Mouse (Mus musculus) myocyte (in vitro differentiated cells): ENCODE data around the gene Efcab11. TPM values are rescaled to one million over a fixed set of nuclear protein-coding genes. Genes with fewer than 3 reads are reported as not detected.

ENCODE experiments used
- H3K27me3 ChIP-seq: one replicate; pipeline ENCODE4 v1.6.1; 2011; ENCODE audit not compliant: control insufficient read depth, insufficient read depth, insufficient read length
- H3K36me3 ChIP-seq: one replicate; pipeline ENCODE4 v1.6.1; 2011; ENCODE audit not compliant: control insufficient read depth, insufficient read depth
- H3K4me2 ChIP-seq: one replicate; pipeline ENCODE4 v1.6.1; 2011; ENCODE audit warnings: low read depth, control low read depth
- H3K4me3 ChIP-seq: one replicate; pipeline ENCODE4 v1.5.1; 2011; ENCODE audit warnings: mild to moderate bottlenecking, control low read depth, moderate library complexity
- H3K79me2 ChIP-seq: one replicate; pipeline ENCODE4 v1.6.1; 2011; ENCODE audit not compliant: control insufficient read depth, insufficient read depth
- H3ac ChIP-seq: one replicate; pipeline ENCODE4 v1.6.1; 2011; ENCODE audit not compliant: control insufficient read depth, insufficient read length
- CEBPB ChIP-seq: IDR thresholded peaks from 2 replicates; pipeline ENCODE4 v1.6.1; 2011; ENCODE audit warnings: mild to moderate bottlenecking, moderate library complexity; ENCODE audit not compliant: poor library complexity, insufficient read depth, severe bottlenecking
- E2F4 ChIP-seq: IDR thresholded peaks from one replicate; pipeline ENCODE4 v1.6.1; 2011; ENCODE audit warnings: mild to moderate bottlenecking, control low read depth, moderate library complexity; ENCODE audit not compliant: insufficient read depth
- MAX ChIP-seq: IDR thresholded peaks from one replicate; pipeline ENCODE4 v1.6.1; 2011; ENCODE audit warnings: low read depth, mild to moderate bottlenecking, control low read depth
- MYOD1 ChIP-seq, 3 experiments: IDR thresholded peaks; one replicate each; pipeline ENCODE4 v1.6.1; 2011; ENCODE audit warnings: control low read depth in 2 of 3, low read depth in 2 of 3, mild to moderate bottlenecking in 2 of 3, moderate library complexity in 1 of 3; ENCODE audit not compliant: insufficient read length in 2 of 3, control insufficient read depth in 1 of 3
- MYOG ChIP-seq, 3 experiments: IDR thresholded peaks; one replicate each; pipeline ENCODE4 v1.6.1; 2011; ENCODE audit warnings: control low read depth in 2 of 3, low read depth in 2 of 3, mild to moderate bottlenecking in 2 of 3; ENCODE audit not compliant: insufficient read length in 2 of 3, control insufficient read depth in 1 of 3, insufficient read depth in 1 of 3
- POLR2A ChIP-seq: IDR thresholded peaks from one replicate; pipeline ENCODE4 v1.6.1; 2011; ENCODE audit warnings: low read depth, mild to moderate bottlenecking, control low read depth, moderate library complexity; ENCODE audit not compliant: insufficient read length
- POLR2AphosphoS2 ChIP-seq: IDR thresholded peaks from one replicate; pipeline ENCODE4 v1.6.1; 2011; ENCODE audit warnings: low read depth, control low read depth; ENCODE audit not compliant: insufficient read length
- REST ChIP-seq: IDR thresholded peaks from one replicate; pipeline ENCODE4 v1.6.1; 2011; ENCODE audit warnings: mild to moderate bottlenecking, control low read depth, moderate library complexity; ENCODE audit not compliant: insufficient read depth, insufficient read length
- SRF ChIP-seq: IDR thresholded peaks from one replicate; pipeline ENCODE4 v1.6.1; 2011; ENCODE audit warnings: low read depth; ENCODE audit not compliant: control insufficient read depth, insufficient read length
- TCF12 ChIP-seq: IDR thresholded peaks from one replicate; pipeline ENCODE4 v1.6.1; 2011; ENCODE audit warnings: mild to moderate bottlenecking, control low read depth; ENCODE audit not compliant: poor library complexity, insufficient read depth, severe bottlenecking
- TCF3 ChIP-seq: IDR thresholded peaks from one replicate; pipeline ENCODE4 v1.6.1; 2011; ENCODE audit warnings: low read depth, control low read depth; ENCODE audit not compliant: insufficient read length
- USF1 ChIP-seq: IDR thresholded peaks from one replicate; pipeline ENCODE4 v1.6.1; 2011; ENCODE audit warnings: low read depth, mild to moderate bottlenecking, control low read depth, moderate library complexity
- polyA plus RNA-seq: library from polyadenylated mRNA; unstranded; fragments of >200 nt; fragmentation: generic; extraction: Trizol; gene quantifications from one replicate; pipeline ENCODE4 v1.2.1, GENCODE M21; 2012; ENCODE audit warnings: missing spikeins

Gene Efcab11
- polyA plus RNA-seq, 1 experiment: 3.5 TPM

DNA sequence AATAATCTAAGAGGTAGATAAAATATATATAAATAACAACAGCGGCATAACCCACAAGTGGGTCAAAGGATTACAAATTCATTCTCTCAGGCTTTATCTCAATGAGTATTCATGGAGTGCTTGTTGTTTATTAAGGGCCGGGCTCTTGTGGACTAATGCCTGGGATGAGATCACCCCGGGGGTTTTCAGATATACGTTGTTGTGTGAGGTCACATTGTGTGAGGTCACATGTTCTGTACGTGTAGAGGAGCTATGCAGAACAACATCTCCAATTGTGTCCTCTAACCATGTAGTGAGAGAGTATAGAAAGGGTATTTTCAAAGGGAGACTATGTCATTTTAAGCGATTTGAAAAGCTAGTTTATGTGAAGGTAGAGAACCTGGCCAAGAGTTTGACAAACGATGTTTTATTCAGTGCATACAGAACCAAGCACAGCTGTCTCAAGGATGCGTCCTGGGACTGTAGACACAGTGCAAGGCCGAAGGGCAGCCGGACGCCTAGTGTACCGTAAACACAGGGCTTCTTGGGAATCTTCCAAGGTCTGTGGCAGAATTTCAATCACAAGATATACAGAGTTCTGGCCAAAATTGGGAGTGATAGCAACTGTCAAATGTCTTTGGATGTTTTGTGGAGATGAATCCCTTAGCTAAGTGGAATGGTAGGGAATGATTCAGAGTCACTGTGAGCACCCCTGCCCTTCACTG lies 212.9 kb downstream of the Efcab11 start:
- Histone ChIP-seq H3ac (no peak overlapping the region), H3K27me3 (no peaks in the 10 kb centered on the region), H3K36me3 (no peaks in the 10 kb centered on the region), H3K4me2 (no peak overlapping the region), H3K4me3 (no peak overlapping the region), H3K79me2 (no peaks in the 10 kb centered on the region)
- no peak for TF ChIP-seq USF1
- TF ChIP-seq TCF3: no peak
- no peak for TF ChIP-seq SRF
- TF ChIP-seq MYOG (IDR thresholded peaks at IDR 0.05; ENCODE audit: control insufficient read depth in 1 of 3, insufficient read depth in 1 of 3, insufficient read length in 2 of 3, low read depth in 2 of 3): no peak
- no peak for TF ChIP-seq TCF12
- no peak for TF ChIP-seq CEBPB
- TF ChIP-seq MYOD1 (IDR thresholded peaks at IDR 0.05; ENCODE audit: control insufficient read depth in 1 of 3, insufficient read length in 2 of 3, low read depth in 2 of 3): no peak
- no peak for TF ChIP-seq POLR2AphosphoS2
- no peak for TF ChIP-seq E2F4
- TF ChIP-seq MAX: no peak
- no peak for TF ChIP-seq POLR2A
- TF ChIP-seq REST: no peak

DNA sequence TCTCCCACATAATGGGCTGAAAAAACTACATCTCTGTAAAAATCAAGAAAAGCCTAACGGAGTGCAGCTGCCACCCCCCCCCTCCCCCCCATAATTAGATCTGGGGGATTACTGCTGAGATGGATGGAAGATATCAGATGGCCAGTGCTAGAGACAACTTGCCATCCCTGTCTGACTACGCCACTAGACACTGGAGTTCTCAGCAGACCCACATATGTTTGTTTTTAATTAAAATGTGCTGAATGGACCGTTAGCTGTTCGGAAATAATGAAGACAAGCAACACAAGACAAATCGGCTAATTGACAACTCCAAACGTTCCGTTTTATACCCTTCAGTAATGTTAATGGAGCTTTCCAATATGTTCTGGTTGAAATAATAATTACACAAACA lies 213.5 kb downstream of the Efcab11 start:
- H3K27me3 ChIP-seq: no peaks in the 10 kb centered on the region
- TF ChIP-seq MAX (no peak), POLR2AphosphoS2 (no peak), USF1 (no peak), CEBPB (no peak), MYOD1 (IDR thresholded peaks at IDR 0.05; ENCODE audit: control insufficient read depth in 1 of 3, insufficient read length in 2 of 3, low read depth in 2 of 3) (no peak), POLR2A (no peak), SRF (no peak), E2F4 (no peak), TCF12 (no peak), TCF3 (no peak), MYOG (IDR thresholded peaks at IDR 0.05; ENCODE audit: control insufficient read depth in 1 of 3, insufficient read depth in 1 of 3, insufficient read length in 2 of 3, low read depth in 2 of 3) (no peak), REST (no peak)
- H3K4me3 ChIP-seq: no peak overlapping the region
- no peak overlapping the region for H3ac ChIP-seq
- no peaks in the 10 kb centered on the region for H3K79me2 ChIP-seq
- H3K36me3 ChIP-seq: no peaks in the 10 kb centered on the region
- peak overlapping the region; percentile 14 for H3K4me2 ChIP-seq

DNA sequence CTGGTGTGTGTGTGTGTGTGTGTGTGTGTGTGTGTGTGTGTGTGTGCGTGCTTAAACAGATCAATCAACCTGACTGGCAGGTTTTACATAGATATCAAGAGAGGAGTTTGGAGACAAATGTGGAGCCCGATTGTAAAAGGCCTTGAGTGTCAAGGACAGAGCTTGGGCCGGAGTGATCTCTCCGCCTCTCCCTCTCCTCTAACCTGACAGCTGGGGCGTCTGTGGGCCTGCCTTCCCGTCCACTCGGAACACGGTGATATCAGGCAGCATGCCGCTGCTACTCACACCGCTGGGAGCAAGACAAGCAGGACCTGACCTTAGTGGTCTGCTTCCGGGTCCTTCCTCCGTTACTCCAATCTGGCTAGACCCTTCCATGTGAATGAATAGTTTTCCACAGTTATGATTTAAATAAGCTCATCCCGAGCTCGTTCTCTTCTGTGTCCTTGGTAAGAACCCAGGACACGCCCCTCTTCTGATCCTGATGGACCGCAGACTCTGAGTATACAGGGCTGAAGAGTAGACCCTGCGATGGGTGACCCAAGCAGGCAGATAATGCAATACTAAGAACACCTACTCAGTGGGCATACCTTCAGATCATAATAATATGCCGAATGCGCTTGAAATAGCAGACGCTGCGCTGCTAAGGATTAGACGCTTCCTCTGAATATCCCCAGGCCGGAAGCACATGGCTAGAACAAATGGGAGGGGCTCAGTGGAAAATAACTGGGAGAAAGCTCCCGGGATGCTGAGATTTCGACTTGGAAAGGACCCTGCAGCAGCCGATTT lies 214.1 kb downstream of the Efcab11 start:
- H3K36me3 ChIP-seq: no peaks in the 10 kb centered on the region
- no peaks in the 10 kb centered on the region for H3K79me2 ChIP-seq
- no peaks in the 10 kb centered on the region for H3K27me3 ChIP-seq
- no peak overlapping the region for H3ac ChIP-seq
- H3K4me2 ChIP-seq: peak overlapping the region; percentile 14
- no peak for TF ChIP-seq TCF12
- TF ChIP-seq E2F4: no peak
- TF ChIP-seq MAX: no peak
- no peak overlapping the region for H3K4me3 ChIP-seq

GRCm38 (mm10) chr12:99654991-99655880 lies 229.0 kb downstream of the Efcab11 start:
- no peak overlapping the region for H3K4me2 ChIP-seq
- no peaks in the 10 kb centered on the region for H3K79me2 ChIP-seq
- H3ac ChIP-seq: no peak overlapping the region
- no peaks in the 10 kb centered on the region for H3K36me3 ChIP-seq
- TF ChIP-seq MYOG (IDR thresholded peaks at IDR 0.05; ENCODE audit: control insufficient read depth in 1 of 3, insufficient read depth in 1 of 3, insufficient read length in 2 of 3, low read depth in 2 of 3) (no peak), SRF (no peak), MYOD1 (IDR thresholded peaks at IDR 0.05; ENCODE audit: control insufficient read depth in 1 of 3, insufficient read length in 2 of 3, low read depth in 2 of 3) (peak in 1 of 3 experiments; percentile 28), REST (no peak)
- no peaks in the 10 kb centered on the region for H3K27me3 ChIP-seq
- H3K4me3 ChIP-seq: no peak overlapping the region

DNA sequence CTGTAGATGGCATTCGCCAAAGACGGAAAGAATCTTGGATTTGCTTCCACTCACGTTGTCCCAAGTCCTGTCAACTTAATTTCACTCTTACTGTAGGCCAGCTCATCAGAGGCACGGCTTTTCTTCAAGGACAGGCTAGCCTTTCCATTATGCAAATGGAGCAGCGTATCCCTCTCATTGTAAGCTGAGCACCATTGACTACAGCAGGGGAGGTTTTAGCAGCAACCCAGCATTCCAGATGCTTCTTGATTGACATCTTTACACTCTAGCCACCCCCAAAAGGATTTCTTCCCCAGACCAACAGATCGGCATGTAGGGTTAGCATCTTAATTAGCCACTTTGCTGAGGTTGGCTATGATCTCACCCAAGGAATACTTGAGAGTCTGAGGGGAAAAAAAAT lies 231.8 kb downstream of the Efcab11 start:
- H3K36me3 ChIP-seq: no peaks in the 10 kb centered on the region
- no peak overlapping the region for H3K4me2 ChIP-seq
- no peaks in the 10 kb centered on the region for H3K79me2 ChIP-seq
- TF ChIP-seq POLR2AphosphoS2: no peak
- no peak for TF ChIP-seq SRF
- no peak for TF ChIP-seq MYOD1 (IDR thresholded peaks at IDR 0.05; ENCODE audit: control insufficient read depth in 1 of 3, insufficient read length in 2 of 3, low read depth in 2 of 3)
- no peak for TF ChIP-seq MYOG (IDR thresholded peaks at IDR 0.05; ENCODE audit: control insufficient read depth in 1 of 3, insufficient read depth in 1 of 3, insufficient read length in 2 of 3, low read depth in 2 of 3)
- no peak for TF ChIP-seq TCF3
- no peak for TF ChIP-seq POLR2A
- H3ac ChIP-seq: no peak overlapping the region
- H3K4me3 ChIP-seq: no peak overlapping the region
- no peaks in the 10 kb centered on the region for H3K27me3 ChIP-seq
